Mouse (Mus musculus) splenic B cell, adult 2 months (primary cell): ENCODE measurements around the gene Kcp.

Experiments used
- DNase-seq: peaks from one replicate; pipeline ENCODE4 v3.0.0-alpha.2; 2011; ENCODE audit warnings: low read depth, low spot score
- H3K27me3 ChIP-seq: 2 replicates; pipeline ENCODE4 v1.6.1; 2012; ENCODE audit warnings: mild to moderate bottlenecking, low read length, moderate library complexity, mixed read lengths; ENCODE audit not compliant: control insufficient read depth, poor library complexity, insufficient read depth, severe bottlenecking
- H3K36me3 ChIP-seq: 2 replicates; pipeline ENCODE4 v1.6.1; 2012; ENCODE audit warnings: mild to moderate bottlenecking, low read length, moderate library complexity, mixed read lengths; ENCODE audit not compliant: control insufficient read depth, poor library complexity, insufficient read depth, severe bottlenecking

The Kcp gene

GRCm38 (mm10) chr6:29430681-29431420 is 76.9 kb downstream of the Kcp start:
- no peaks in the 10 kb centered on the region for H3K27me3 ChIP-seq
- H3K36me3 ChIP-seq: no peaks in the 10 kb centered on the region
- no peak for DNase-seq

- H3K27me3 ChIP-seq: no peaks in the 10 kb centered on the region
- DNase-seq: no peak
- H3K36me3 ChIP-seq: no peaks in the 10 kb centered on the region
Measured at GRCm38 (mm10) chr6:29428171-29428570, 79.6 kb downstream of the Kcp start.

- Histone ChIP-seq H3K36me3 (no peaks in the 10 kb centered on the region), H3K27me3 (no peaks in the 10 kb centered on the region)
- no peak for DNase-seq
Measured at GRCm38 (mm10) chr6:29426331-29426730, 81.4 kb downstream of the Kcp start.

DNA sequence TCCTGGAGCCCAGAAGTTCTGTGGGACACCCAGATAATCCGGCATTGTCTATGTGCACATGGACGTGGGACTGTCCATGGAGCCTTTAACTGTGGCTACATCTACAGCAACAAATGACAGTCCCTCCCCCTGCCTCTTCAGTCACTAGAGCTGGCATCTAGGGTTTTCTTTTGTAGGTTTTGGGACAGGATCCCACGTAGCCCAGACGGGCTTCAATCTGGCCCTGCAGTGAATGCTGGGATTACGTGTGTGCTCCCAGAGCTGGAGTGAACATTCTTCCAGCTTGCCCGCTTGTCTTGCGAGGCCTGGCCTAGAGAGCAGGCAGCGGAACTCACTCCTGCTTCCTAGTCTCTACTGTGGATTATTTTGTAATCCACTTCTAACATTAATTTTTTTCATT is 82.6 kb downstream of the Kcp start:
- Histone ChIP-seq H3K36me3 (no peaks in the 10 kb centered on the region), H3K27me3 (no peaks in the 10 kb centered on the region)
- DNase-seq: no peak
